Mouse (Mus musculus): ENCODE measurements at regions not wholly inside any gene's neighbourhood (a gene's known extent, or its start where the extent isn't known, plus 50 kb on each side); places are given as distances from the start of the nearest gene placed in this dataset.

DNA sequence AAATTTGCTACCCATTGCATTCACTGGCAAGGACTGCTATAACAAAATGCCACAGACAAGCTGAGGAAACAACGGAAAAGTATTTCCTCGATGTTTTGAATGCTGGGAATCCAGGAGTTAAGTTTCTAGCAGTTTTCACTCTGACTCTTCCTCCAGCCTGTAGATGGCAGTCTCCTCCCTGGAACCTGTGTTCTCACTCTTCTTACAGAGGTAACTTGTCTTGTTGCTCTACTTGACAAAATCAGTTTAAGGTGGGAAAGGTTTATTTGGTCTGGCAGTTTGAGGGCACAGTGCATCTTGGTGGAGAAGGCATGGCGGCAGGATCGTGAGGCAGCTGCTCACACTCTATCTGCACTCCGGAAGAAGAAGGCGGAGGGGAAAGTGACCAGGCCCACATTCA is 181.3 kb upstream of the Nckap5 start:
- DNase-seq (ENCODE audit: extremely low spot score) = no peak

DNA sequence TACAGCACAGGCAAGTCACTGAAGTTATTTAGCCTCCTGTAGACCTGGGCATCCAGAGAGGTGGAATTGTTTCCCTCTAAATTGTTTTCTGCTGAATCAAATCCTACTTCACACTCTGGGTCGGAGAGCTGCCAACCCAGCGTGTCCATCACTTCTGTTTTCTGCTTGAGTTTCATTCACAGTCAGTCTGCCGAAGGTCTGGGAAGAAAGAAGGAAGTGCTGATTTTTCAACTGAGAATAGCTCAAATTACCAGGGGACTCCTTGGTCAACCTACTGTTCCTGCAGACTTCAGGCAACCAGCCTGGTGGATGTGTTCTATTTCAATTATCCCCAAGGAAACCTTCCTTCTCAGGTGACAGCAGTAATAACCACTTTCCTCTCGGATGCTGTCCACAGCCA is 179.1 kb upstream of the Nckap5 start:
- DNase-seq (ENCODE audit: extremely low spot score) = no peak

DNA sequence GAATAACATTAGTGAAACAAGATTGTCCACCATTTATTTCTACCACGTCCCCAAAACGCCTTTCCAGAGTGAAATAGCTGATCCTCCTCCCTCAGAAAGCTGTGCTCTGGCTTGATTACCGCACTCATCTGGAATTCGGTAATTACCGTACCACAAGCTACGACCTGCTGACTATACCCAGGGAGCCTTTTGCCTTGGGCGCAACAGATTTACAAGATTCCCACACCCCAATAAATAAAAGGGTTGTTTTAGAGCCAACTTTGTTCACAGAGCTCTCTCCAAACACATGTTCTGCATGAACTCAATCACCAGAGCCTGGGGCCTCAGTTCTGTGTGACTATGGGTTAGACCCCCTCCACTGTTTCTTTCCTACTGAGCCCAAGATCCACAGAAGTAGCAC is 171.1 kb upstream of the Nckap5 start:
- DNase-seq (ENCODE audit: extremely low spot score) = no peak

DNA sequence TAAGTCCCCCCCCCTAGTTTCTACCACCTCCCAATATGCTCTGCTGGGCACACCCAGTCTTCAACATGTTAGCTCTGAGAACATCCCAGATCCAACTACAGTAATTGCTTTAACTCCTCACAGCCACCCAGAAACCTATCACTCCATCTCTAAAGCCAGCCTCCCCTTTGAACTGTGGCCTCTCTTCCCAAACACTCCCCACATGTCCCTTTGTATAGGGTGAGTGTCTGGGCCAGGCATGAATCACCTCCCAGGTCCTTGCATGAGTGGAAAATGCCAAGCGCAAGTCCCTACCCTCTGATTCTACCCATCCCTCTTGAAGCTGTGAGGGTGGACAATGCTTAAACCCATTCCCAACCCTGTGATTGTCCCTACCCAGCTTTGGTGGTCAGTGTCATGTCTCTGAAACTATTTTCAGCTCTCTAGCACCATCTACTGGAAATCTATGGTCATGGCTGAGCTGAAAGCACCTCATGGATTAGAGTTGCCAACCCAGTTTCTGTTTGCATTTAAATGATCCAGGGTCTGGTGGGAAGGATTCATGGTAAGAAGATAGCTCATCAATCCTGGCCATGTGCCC is 162.6 kb upstream of the Nckap5 start:
- DNase-seq (ENCODE audit: extremely low spot score) = peak; percentile 69

DNA sequence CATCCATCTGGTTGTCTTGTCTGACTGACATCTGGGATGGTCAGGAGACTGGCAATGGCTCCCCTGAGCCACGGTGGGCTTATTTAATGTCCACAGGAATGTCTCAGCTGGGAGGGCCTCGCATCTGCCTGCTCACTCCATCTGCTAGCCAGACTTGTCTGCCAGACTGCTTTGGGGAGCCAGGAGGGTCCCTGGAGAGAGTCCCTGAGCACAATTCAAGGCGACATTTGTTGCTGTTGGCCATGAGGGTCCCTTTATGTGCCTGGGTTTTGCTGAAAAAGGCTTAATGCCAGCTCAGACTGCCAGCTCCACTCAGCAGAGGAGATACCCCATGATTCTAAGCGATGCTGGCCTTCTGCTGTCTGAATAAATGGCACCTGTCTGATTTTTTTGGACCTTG is 161.8 kb upstream of the Nckap5 start:
- DNase-seq (ENCODE audit: extremely low spot score) = peak; percentile 9

DNA sequence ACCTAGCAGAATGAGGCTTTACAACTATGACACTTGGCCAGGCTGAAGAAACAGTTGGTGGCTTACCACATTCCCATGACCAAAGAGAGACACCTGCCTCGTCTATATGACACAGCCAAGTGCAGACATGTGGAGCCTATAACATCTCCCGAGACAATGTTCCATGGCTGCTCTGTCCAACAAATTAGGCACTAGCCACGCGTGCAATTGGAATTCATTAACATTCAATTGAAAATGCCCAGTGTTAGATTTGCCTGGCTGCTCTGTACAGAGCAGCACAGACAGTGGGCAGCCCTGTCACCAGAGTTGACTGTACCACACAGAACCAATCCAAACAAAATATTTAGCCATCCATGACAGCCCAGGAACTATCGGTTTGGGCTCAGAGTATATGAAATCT is 152.2 kb upstream of the Nckap5 start:
- DNase-seq (ENCODE audit: extremely low spot score) = no peak

DNA sequence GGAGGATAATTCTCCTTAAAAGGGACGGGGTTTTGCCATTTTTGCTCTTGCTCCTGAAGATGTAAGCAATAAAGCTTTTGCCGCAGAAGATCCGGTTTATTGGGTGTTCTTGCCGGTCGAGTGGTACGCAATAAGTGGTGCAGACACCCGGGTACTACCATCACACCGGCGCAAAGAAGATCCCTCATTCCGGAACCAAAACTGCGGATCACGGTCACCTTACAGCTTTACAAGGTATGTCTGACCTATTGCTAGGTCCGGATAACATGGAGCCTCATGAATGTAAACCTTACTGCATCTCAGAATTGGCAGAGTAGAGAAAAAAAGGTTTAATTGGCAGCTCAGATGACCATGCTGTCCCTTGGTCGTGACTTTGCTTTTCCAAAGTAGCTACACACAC is 149.7 kb upstream of the Nckap5 start:
- DNase-seq (ENCODE audit: extremely low spot score) = no peak

DNA sequence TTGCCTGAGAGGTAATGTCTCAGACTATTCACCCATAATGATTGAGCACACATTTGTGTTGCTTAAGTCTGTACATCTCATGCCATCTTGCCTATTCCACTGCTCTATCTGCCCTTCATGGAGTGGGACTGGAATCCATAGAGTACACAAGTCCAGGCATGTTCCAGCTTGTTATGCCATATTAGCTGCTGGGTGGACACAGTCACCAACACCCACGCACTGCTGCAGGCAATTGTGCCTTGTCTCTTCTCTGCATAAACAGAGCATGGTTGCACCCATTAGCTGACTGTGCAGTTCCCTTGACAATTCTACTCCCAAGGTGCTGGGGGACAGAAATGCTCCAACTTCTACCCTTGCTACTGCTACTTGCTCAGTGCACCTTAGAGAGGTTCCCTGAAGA is 143.3 kb upstream of the Nckap5 start:
- no peak for DNase-seq (ENCODE audit: extremely low spot score)

DNA sequence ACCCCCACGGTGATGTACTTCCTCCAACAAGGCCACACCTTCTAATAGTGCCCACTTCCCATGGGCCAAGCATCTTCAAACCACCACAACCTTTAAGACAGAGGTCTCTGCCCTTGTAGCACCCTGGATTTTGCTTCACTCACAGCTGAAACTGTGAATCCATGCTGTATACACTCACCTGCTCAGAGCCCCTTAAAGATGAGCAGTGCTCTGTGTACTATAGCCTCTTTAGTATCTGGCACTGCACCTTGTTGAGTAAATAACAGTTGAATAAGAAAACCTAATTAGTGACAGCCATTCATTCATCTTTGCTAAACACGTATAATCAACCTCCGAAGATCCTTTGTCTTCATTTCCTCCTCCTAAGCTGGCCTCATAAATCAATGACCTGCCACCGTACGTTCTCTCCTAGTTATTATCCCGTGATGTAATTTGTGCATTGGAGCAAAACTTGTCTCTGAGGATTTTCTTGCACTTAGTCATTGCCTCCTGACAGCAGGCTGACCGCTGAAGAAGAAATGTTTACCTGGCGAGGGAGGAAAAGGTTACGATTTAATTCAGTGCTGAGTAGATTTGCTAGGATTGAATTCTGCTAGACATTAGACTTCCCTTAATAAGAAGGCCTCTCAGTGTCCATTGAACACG is 141.3 kb upstream of the Nckap5 start:
- no peak for DNase-seq (ENCODE audit: extremely low spot score)

DNA sequence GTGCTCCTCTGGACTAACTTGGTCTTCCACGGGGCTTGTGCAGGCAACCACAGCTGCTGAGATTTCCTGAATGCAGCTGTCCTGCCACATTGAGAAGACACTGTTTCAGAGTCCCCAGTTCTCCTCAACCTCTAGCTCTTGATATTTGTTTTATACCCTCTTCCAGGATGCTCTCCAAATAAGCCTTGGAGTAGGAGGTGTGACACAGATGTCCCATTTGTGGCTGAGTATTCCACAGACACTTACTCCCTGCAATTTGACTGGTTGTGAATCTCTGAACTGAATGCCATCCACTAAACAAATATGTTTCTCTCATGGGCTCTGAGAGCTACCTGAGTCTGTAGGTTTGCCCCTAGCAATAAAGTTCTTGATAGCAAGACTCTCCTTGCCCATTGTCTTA is 140.5 kb upstream of the Nckap5 start:
- no peak for DNase-seq (ENCODE audit: extremely low spot score)

DNA sequence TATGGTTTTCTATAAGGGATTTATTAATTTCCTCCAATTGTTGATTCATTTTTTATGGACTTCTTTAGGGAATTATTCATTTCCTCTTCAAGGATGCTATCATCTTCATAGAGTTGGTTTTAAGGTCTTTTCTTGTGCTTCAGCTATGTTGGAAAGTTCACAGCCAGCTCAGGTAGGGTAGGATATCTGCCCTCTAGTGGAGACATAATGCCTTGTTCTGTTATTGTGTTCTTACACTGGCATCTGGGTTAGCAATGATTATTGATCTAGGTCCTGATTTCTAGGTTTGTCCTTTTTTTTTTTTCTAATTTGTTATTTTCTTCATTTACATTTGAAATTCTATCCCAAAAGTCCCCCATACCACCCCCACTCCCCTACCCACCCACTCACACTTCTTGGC is 135.8 kb upstream of the Nckap5 start:
- no peak for DNase-seq (ENCODE audit: extremely low spot score)

DNA sequence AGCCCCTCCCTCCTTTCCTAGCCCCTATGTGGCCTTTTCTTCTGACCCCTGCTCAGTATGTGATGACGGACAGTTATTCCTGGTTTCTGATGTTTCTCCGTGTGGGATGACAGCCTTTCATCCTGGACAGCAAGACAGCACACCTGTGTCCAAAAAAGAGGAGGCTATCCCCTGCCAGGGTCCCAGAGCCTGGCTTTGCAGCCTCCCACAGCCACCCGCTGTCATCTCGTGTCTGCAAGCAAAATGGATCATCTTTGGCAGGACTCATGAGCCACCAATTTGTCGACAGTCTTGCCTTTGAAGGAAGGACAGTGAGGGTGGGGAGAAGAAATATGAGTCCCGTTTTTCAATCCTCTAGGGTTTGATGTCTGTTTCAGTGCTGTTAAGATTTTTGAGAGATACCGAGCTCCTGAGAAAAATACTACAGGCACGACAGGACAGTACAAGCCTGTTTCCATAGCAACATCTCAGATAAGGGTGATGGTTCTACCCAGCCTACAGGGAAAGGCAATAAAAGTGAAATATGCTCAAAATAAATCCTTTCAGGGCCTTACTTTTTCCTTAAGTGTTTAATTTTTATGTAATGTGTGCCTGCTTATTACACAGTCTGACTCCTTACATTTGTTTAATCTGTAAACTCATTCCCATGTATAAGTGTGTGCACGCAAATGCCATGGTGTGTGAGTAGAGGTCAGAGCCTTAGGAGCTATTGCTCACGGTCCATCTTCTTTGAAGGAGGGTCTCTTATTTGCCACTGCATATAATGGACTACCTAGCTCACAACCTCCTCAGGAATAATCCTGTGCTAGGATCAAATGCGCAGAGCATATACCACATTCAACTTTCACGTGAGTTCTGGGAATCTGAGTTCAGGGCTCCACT is 125.5 kb upstream of the Nckap5 start:
- no peak for DNase-seq (ENCODE audit: extremely low spot score)

DNA sequence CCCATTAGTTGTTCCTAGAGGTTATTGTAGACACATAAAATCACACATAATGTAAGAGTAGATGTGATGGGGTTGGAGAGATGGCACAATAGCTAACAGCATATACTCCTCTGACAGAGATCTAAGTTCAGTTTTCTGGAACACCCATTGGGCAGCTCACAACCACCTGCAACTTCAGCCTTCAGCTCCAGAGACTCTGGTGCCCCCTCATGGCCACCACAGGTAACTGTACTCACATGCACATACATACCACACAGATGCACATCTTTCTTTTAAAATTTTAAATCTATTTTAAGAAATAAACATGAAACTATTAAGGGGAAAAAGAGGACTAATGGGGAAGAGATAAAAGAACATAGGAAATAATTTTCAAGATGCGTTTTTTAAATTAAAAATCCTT is 117.3 kb upstream of the Nckap5 start:
- DNase-seq (ENCODE audit: extremely low spot score) = no peak

DNA sequence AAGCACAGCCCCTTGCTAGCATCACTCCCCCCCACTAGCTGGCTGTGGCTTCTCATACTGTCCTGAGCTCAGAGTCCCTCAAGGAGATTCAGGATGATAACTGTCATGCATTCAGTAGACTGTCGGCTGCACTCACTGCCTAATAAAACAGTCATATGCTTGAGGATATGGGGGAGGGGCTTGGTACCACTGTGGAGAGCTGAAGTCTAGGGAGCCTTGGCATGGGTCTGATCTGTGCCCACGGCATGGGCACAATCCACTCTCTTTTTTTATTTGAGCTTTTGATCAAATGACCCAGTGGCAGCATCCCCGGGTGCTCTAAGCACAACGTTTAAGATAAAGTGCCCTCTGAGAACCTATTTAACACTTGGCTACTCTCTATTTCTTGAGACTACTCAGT is 102.1 kb upstream of the Nckap5 start:
- DNase-seq (ENCODE audit: extremely low spot score) = no peak

DNA sequence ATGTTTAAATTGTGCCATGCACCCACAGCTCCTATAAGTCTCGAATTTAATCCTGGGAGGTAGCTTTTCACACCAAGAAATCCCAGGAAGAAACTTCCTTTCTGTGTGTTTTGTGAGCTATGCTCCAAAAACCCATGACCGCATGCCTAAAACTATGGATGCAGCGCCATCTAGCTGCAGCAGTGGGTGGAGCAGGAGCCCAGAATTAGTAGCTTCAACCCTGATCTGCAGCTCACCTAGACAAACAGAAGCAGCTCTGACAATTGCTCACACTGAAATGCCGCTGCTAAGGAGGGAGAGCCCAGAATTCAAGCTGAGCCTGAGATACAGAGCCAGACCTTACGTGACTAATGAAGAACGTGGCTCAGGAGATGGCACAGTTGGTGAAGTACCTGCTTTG is 101.2 kb upstream of the Nckap5 start:
- DNase-seq (ENCODE audit: extremely low spot score) = peak; percentile 86

DNA sequence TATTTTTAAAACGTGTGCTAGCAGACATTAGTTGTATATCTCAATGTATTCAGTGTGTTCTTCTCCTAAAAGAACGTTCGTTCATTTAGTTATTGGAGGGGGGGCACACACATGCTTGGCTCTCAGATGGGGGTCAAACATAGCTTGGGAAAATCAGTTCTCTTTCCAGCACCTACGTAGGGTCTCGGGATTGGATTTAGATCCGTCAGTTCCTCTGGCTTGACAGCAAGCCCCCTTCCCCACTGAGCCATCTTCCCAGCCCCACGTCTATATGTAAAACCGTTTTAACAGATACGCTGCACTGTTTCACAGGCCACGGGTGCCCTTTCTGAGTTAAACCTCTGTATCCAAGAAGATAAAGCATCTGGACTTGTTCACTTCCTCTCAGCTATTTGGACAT is 100.5 kb upstream of the Nckap5 start:
- no peak for DNase-seq (ENCODE audit: extremely low spot score)

DNA sequence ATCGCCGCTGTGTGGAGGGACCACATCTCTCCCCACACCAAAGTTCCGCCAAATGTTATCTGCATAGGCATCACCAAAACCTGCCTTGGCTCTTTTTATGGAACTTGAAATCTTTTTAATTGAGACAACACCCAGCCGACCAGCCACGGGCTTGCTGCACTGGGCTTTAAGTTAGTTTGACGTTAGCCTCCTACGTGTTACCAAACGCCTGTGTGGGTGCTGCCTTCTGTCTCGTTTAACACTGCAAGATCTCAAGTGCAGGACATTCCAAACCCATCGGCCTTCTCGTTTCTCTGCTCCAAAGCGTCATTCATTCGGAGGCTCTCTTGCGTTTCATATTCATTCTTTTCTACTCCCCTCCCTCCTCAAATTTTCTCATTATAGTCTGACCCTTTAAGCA is 100.0 kb upstream of the Nckap5 start:
- no peak for DNase-seq (ENCODE audit: extremely low spot score)

DNA sequence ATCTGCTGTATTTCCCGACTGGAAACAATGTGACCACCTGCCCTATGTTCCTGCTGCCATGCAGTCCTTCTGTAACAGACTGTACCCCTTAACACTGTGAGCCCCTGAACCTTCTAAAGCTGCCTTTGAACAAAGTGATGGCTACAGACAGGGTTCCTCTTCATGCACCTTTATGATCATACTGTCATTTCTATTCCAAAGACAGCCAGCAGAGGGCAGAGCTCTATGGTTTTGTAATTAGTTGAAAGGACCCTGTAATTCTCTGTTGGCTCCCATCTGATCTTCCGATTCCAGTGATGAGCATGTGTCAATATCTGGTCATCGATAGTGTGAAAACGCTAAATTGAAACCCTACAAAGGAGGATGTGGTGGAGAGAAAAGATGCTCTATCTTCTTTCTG is 99.1 kb upstream of the Nckap5 start:
- DNase-seq (ENCODE audit: extremely low spot score) = peak; percentile 29

DNA sequence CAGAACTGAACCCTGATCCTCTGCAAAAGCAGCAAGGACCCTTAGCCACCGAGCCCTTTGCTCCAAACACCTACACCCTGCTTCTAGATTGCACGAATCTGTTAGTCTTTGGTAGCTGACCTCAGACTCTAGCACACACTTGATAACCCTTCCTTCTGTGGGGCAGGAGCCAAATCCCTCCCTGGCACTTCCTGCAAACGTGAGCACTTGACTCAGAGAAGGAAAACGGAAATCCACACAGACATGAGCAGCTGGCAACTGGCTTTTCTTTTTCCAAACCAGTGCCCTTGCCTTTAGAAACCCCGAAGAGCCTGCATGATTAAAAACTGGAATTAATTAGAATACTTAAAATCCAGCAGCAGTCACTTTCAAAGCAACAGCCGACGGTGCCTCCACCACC is 97.6 kb upstream of the Nckap5 start:
- DNase-seq (ENCODE audit: extremely low spot score) = no peak

DNA sequence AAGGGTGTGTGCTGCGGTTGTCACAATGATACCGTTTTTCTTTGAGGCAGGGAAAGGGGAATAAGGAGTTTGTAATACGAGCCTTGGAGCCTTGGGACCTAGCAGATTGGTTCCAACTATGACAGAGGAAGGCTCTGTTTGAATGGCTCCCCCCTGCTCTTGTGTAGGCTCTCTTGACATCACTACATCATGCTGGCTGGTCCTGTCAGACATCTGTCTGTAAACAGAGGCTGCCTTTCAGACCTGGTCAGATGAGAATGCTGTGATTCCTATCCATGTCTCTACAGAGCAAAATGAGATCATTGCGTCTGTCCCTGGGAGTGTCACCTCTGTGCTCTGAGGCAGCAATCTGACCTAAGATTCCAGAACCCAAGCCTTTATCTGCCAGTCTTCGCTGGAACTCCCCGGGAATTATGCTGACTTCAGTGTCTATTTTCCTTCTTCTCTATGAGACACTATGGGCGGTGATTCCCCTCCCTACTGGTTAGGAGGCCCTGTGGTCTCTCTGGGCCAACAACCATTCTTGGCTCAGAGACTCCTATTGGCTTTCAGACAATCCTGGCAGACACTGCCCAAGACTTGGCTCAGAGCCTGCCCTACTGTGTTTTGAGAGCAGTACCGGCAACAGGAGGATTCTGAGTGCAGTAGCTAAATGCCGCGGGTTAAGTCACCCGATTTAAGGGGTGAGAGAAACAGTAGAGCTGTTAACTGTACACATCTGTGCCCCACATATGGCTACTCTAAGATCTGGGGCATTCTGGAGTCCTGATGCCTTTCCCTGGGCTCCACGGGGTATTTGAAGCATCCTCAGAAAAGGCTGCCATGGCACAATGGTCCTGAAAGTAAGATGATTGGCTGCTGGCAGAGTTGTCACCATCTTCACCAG is 94.8 kb upstream of the Nckap5 start:
- no peak for DNase-seq (ENCODE audit: extremely low spot score)

DNA sequence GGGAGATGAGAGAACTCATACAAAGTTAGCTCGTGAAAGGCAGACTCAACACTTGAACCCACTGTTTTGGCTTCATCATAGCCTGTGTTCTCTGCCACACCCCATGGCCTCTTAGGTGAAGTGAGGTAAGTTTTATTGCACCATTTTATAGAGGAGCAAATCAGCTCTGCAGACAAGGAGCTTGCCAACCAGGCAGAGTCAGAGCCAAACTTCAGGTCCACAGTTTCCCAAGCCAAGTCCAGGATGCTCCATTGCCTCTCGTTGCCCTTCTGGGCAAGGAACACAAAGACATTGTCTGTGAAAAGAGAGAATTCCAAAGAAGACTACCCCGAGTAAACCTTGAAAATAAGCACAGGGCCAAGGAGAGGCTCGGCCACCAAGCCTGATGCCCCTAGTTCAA is 93.4 kb upstream of the Nckap5 start:
- DNase-seq (ENCODE audit: extremely low spot score) = no peak

DNA sequence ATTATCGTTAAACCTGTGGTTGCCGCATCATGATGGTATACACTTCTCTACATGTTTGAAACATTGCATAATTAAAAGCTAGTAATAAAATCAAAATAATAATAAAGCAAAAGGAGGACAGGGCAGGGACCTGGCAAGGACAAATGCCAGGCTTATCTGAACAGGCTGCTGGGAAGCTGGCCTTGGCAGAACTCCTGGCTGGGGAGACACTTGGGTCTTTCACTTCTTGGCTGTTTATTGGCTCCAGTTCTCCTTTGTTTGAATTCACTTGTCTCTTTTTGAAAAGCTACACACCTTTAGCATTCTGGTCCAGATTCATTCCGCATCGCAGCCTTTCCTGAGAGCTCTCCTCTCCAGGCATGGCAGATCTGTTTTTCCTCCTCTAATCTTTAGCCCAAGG is 91.6 kb upstream of the Nckap5 start:
- no peak for DNase-seq (ENCODE audit: extremely low spot score)
